ENCODE assay signal across 12 mouse cellular contexts in genomic region chr2:163190004-163190441, GRCm38 (mm10). TPM values are rescaled to one million over a fixed set of nuclear protein-coding genes. Genes with fewer than 3 reads are reported as not detected.
A peak's percentile ranks its signal among the peaks of the same experiment; 100 is the strongest.
DNase-seq lines count a peak whose midpoint lies in the region; ATAC-seq and TF ChIP-seq lines count a peak whose summit lies in the region.
"Had no signal": no experiment of that assay in that cellular context is flagged by ENCODE, and none has a peak within 500 bp of the region (broad histone marks: within the 10 kb centered on the region; RNA-seq: fewer than 3 reads in every experiment).

No protein-coding gene starts in this region.

- H3K4me1 ChIP-seq in midbrain, embryonic 11.5 days (ENCODE audit: control insufficient read depth, insufficient read depth, low read length), result peaks cover 44% of the 10 kb centered on the region
- peaks cover 18% of the 10 kb centered on the region for H3K4me1 ChIP-seq in midbrain, embryonic 16.5 days (ENCODE audit: control insufficient read depth, insufficient read depth, low read length)
- H3K4me1 ChIP-seq in forebrain, embryonic 14.5 days (ENCODE audit: control insufficient read depth, insufficient read depth, low read length), result peaks cover 31% of the 10 kb centered on the region
- H3K4me1 ChIP-seq in limb, embryonic 14.5 days (ENCODE audit: control insufficient read depth, insufficient read depth, low read length), result peaks cover 19% of the 10 kb centered on the region

- peak overlapping the region; percentile 25; the same call in 1 of the 2 replicates for H3K4me2 ChIP-seq in midbrain, embryonic 11.5 days
- no peak overlapping the region for H3K4me2 ChIP-seq in midbrain, embryonic 16.5 days (ENCODE audit: low read length)
- H3K4me2 ChIP-seq in forebrain, embryonic 14.5 days (ENCODE audit: low read length), result no peak overlapping the region
- no peak overlapping the region for H3K4me2 ChIP-seq in limb, embryonic 14.5 days (replicated peaks; ENCODE audit: low read depth, low read length, severe bottlenecking)
- H3K4me2 ChIP-seq: embryonic facial prominence, embryonic 15.5 days had no signal

- no peak overlapping the region for H3K4me3 ChIP-seq in midbrain, embryonic 11.5 days (ENCODE audit: low read depth, low read length)
- H3K4me3 ChIP-seq in midbrain, embryonic 16.5 days (ENCODE audit: low read depth, low read length), result no peak overlapping the region
- H3K4me3 ChIP-seq in forebrain, embryonic 14.5 days (ENCODE audit: low read depth, low read length), result no peak overlapping the region
- H3K4me3 ChIP-seq in limb, embryonic 14.5 days (replicated peaks; ENCODE audit: low read length), result no peak overlapping the region
- H3K4me3 ChIP-seq: embryonic facial prominence, embryonic 15.5 days had no signal

- peak; percentile 93 for ATAC-seq in midbrain, embryonic 11.5 days (ENCODE audit: low FRiP score)
- no peak for ATAC-seq in midbrain, embryonic 16.5 days
- peak; percentile 86 for ATAC-seq in forebrain, embryonic 14.5 days
- ATAC-seq in limb, embryonic 14.5 days (ENCODE audit: low FRiP score, low read depth), result peak; percentile 79
- ATAC-seq: lung, postnatal 0 days had no signal

- WGBS in midbrain, embryonic 11.5 days, result 0% methylated on average over 3 of the region's 3 CpGs
- WGBS in midbrain, embryonic 16.5 days, result 10% methylated on average over 3 of the region's 3 CpGs
- under 1% methylated on average over 3 of the region's 3 CpGs for WGBS in forebrain, embryonic 14.5 days
- WGBS in limb, embryonic 14.5 days, result 11% methylated on average over 3 of the region's 3 CpGs

- peak overlapping the region; percentile 85 for H3K27ac ChIP-seq in midbrain, embryonic 11.5 days (ENCODE audit: low read depth, low read length)
- no peak overlapping the region for H3K27ac ChIP-seq in midbrain, embryonic 16.5 days (ENCODE audit: low read length)
- no peak overlapping the region for H3K27ac ChIP-seq in forebrain, embryonic 14.5 days (ENCODE audit: low read depth, low read length)
- H3K27ac ChIP-seq in limb, embryonic 14.5 days (replicated peaks; ENCODE audit: low read depth, low read length), result no peak overlapping the region
- H3K27ac ChIP-seq: embryonic facial prominence, embryonic 15.5 days had no signal

- no peaks in the 10 kb centered on the region for H3K36me3 ChIP-seq in midbrain, embryonic 11.5 days (ENCODE audit: control insufficient read depth, insufficient read depth, low read length)
- H3K36me3 ChIP-seq in midbrain, embryonic 16.5 days (ENCODE audit: control insufficient read depth, insufficient read depth, low read length), result no peaks in the 10 kb centered on the region
- H3K36me3 ChIP-seq in forebrain, embryonic 14.5 days (ENCODE audit: control insufficient read depth, insufficient read depth, low read length), result no peaks in the 10 kb centered on the region
- H3K36me3 ChIP-seq in limb, embryonic 14.5 days (ENCODE audit: control insufficient read depth, insufficient read depth, low read length), result no peaks in the 10 kb centered on the region
- H3K36me3 ChIP-seq: embryonic facial prominence, embryonic 15.5 days had no signal

- no peak for TF ChIP-seq POLR2A in limb, embryonic 14.5 days (IDR thresholded peaks at IDR 0.05; ENCODE audit: borderline replicate concordance, extremely low read depth, insufficient read depth, insufficient read length)

- H3K9me3 ChIP-seq in midbrain, embryonic 11.5 days (ENCODE audit: control insufficient read depth, low read length), result no peaks in the 10 kb centered on the region
- no peaks in the 10 kb centered on the region for H3K9me3 ChIP-seq in midbrain, embryonic 16.5 days (replicated peaks; ENCODE audit: control insufficient read depth, low read length, poor library complexity, severe bottlenecking)
- no peaks in the 10 kb centered on the region for H3K9me3 ChIP-seq in forebrain, embryonic 14.5 days (replicated peaks; ENCODE audit: control insufficient read depth, low read length)
- no peaks in the 10 kb centered on the region for H3K9me3 ChIP-seq in limb, embryonic 14.5 days (ENCODE audit: control insufficient read depth, low read length)
- H3K9me3 ChIP-seq: embryonic facial prominence, embryonic 15.5 days had no signal

- DNase-seq in midbrain, embryonic 11.5 days (ENCODE audit: low spot score, missing footprints), result peak; percentile 96
- DNase-seq in forebrain, embryonic 14.5 days (ENCODE audit: low spot score), result peak; percentile 56
- no peak for DNase-seq in limb, embryonic 14.5 days (ENCODE audit: low spot score)
- no peak for DNase-seq in layer of hippocampus, adult 11-12 months (ENCODE audit: low spot score)
- no peak for DNase-seq in gastrocnemius, postnatal 10 days
- DNase-seq in adrenal gland, postnatal 14 days, result no peak
- DNase-seq: heart, postnatal 14 days; kidney, postnatal 4 days; right cerebral cortex, postnatal 4 days had no signal

- no peaks in the 10 kb centered on the region for H3K27me3 ChIP-seq in midbrain, embryonic 11.5 days (ENCODE audit: control insufficient read depth, insufficient read depth, low read length)
- H3K27me3 ChIP-seq in midbrain, embryonic 16.5 days (ENCODE audit: control insufficient read depth, insufficient read depth, low read depth, low read length), result no peaks in the 10 kb centered on the region
- no peaks in the 10 kb centered on the region for H3K27me3 ChIP-seq in forebrain, embryonic 14.5 days (replicated peaks; ENCODE audit: control insufficient read depth, insufficient read depth, low read length)
- no peaks in the 10 kb centered on the region for H3K27me3 ChIP-seq in limb, embryonic 14.5 days (ENCODE audit: control insufficient read depth, insufficient read depth, low read length)
- H3K27me3 ChIP-seq: embryonic facial prominence, embryonic 15.5 days had no signal

- peak overlapping the region; percentile 52 for H3K9ac ChIP-seq in midbrain, embryonic 11.5 days (ENCODE audit: low read length)
- H3K9ac ChIP-seq in midbrain, embryonic 16.5 days (ENCODE audit: low read depth, low read length), result no peak overlapping the region
- no peak overlapping the region for H3K9ac ChIP-seq in forebrain, embryonic 14.5 days (ENCODE audit: low read length)
- no peak overlapping the region for H3K9ac ChIP-seq in limb, embryonic 14.5 days (ENCODE audit: low read depth, low read length, severe bottlenecking)
- H3K9ac ChIP-seq: embryonic facial prominence, embryonic 15.5 days had no signal

RNA-seq across cellular contexts. Expression of gene Tox2, which starts 12.9 kb away (rescaled TPM):
- 37.3 and 38.2 TPM in 2 replicates for polyA plus RNA-seq in midbrain, embryonic 11.5 days (2014; fragmentation: Nextera tagmentation; extraction: Ambion mirVana)
- 54.5 and 55.3 TPM in 2 replicates for polyA plus RNA-seq in midbrain, embryonic 16.5 days (2015; fragmentation: Nextera tagmentation; extraction: Ambion mirVana)
- 16.5 and 19.2 TPM in 2 replicates for polyA plus RNA-seq in forebrain, embryonic 14.5 days (2014; fragmentation: Nextera tagmentation; extraction: Ambion mirVana)
- polyA plus RNA-seq in limb, embryonic 14.5 days (2012; rRNA removed), result 10.3 and 17.1 TPM in 2 replicates
- 4.8 and 5.6 TPM in 2 replicates for polyA plus RNA-seq in limb, embryonic 14.5 days (2014; fragmentation: Nextera tagmentation; extraction: Ambion mirVana)
- total RNA-seq in gastrocnemius, postnatal 10 days (2021), result 1 to 10 TPM in 1 of 2 experiments, under 1 TPM in 1; 0.42 to 1.6 TPM
- 5.0 and 9.4 TPM in 2 replicates for total RNA-seq in adrenal gland, postnatal 14 days (2021)

Comparison
In these comparisons a context has a peak if more than half of its experiments do, and no peak if none do; other contexts are left out.
1. DNase-seq: peak in midbrain, embryonic 11.5 days (single experiment) and forebrain, embryonic 14.5 days (single experiment); none in limb, embryonic 14.5 days (single experiment), layer of hippocampus, adult 11-12 months (single experiment), gastrocnemius, postnatal 10 days (single experiment) and adrenal gland, postnatal 14 days (single experiment).